Mouse (Mus musculus): ENCODE data around the gene Gpr3. TPM values are rescaled to one million over a fixed set of nuclear protein-coding genes. Genes with fewer than 3 reads are reported as not detected.

Gpr3 gene
- polyA plus RNA-seq, 1 experiment, result not detected

GRCm38 (mm10) chr4:133213661-133214060 is 1.3 kb upstream of the Gpr3 start:
- Histone ChIP-seq H3K27ac (ENCODE audit: insufficient read depth, low read depth, low read length) (no peak overlapping the region), H3K4me3 (ENCODE audit: insufficient read depth, low read length) (no peak overlapping the region), H3K4me1 (ENCODE audit: control insufficient read depth, insufficient read depth, low read length) (peaks cover 2% of the 10 kb centered on the region)
- TF ChIP-seq POLR2A (IDR thresholded peaks at IDR 0.05; ENCODE audit: borderline replicate concordance, low read depth, low read length), result no peak
- no peak for TF ChIP-seq CTCF (IDR thresholded peaks at IDR 0.05; ENCODE audit: low read depth, low read length)

- Histone ChIP-seq H3K27ac (ENCODE audit: insufficient read depth, low read depth, low read length) (no peak overlapping the region), H3K4me3 (ENCODE audit: insufficient read depth, low read length) (no peak overlapping the region), H3K4me1 (ENCODE audit: control insufficient read depth, insufficient read depth, low read length) (peaks cover 2% of the 10 kb centered on the region)
- TF ChIP-seq POLR2A (IDR thresholded peaks at IDR 0.05; ENCODE audit: borderline replicate concordance, low read depth, low read length) (no peak), CTCF (IDR thresholded peaks at IDR 0.05; ENCODE audit: low read depth, low read length) (no peak)
Observed at GRCm38 (mm10) chr4:133213268-133213590, 893 bp upstream of the Gpr3 start.

- Histone ChIP-seq H3K4me1 (ENCODE audit: control insufficient read depth, insufficient read depth, low read length) (peaks cover 2% of the 10 kb centered on the region), H3K27ac (ENCODE audit: insufficient read depth, low read depth, low read length) (no peak overlapping the region), H3K4me3 (ENCODE audit: insufficient read depth, low read length) (peak overlapping the region; percentile 40)
- TF ChIP-seq CTCF (IDR thresholded peaks at IDR 0.05; ENCODE audit: low read depth, low read length) (peak; percentile 56; the same call in 1 of the 2 replicates), POLR2A (IDR thresholded peaks at IDR 0.05; ENCODE audit: borderline replicate concordance, low read depth, low read length) (no peak)
Observed at GRCm38 (mm10) chr4:133212562-133213267, 379 bp upstream of the Gpr3 start.

- peaks cover 2% of the 10 kb centered on the region for H3K4me1 ChIP-seq (ENCODE audit: control insufficient read depth, insufficient read depth, low read length)
- no peak overlapping the region for H3K27ac ChIP-seq (ENCODE audit: insufficient read depth, low read depth, low read length)
- no peak for TF ChIP-seq POLR2A (IDR thresholded peaks at IDR 0.05; ENCODE audit: borderline replicate concordance, low read depth, low read length)
- TF ChIP-seq CTCF (IDR thresholded peaks at IDR 0.05; ENCODE audit: low read depth, low read length), result no peak
- H3K4me3 ChIP-seq (ENCODE audit: insufficient read depth, low read length), result no peak overlapping the region
Observed at GRCm38 (mm10) chr4:133210788-133211390, 1.4 kb downstream of the Gpr3 start.

- Histone ChIP-seq H3K27ac (ENCODE audit: insufficient read depth, low read depth, low read length) (no peak overlapping the region), H3K4me1 (ENCODE audit: control insufficient read depth, insufficient read depth, low read length) (peaks cover 2% of the 10 kb centered on the region), H3K4me3 (ENCODE audit: insufficient read depth, low read length) (no peak overlapping the region)
- TF ChIP-seq POLR2A (IDR thresholded peaks at IDR 0.05; ENCODE audit: borderline replicate concordance, low read depth, low read length) (no peak), CTCF (IDR thresholded peaks at IDR 0.05; ENCODE audit: low read depth, low read length) (no peak)
Observed at GRCm38 (mm10) chr4:133210023-133210787, 2.1 kb downstream of the Gpr3 start.

GRCm38 (mm10) chr4:133209366-133209765 is 3.0 kb downstream of the Gpr3 start:
- H3K4me3 ChIP-seq (ENCODE audit: insufficient read depth, low read length), result no peak overlapping the region
- no peak overlapping the region for H3K27ac ChIP-seq (ENCODE audit: insufficient read depth, low read depth, low read length)
- H3K4me1 ChIP-seq (ENCODE audit: control insufficient read depth, insufficient read depth, low read length), result peaks cover 10% of the 10 kb centered on the region
- peak; percentile 89 for TF ChIP-seq CTCF (IDR thresholded peaks at IDR 0.05; ENCODE audit: low read depth, low read length)
- TF ChIP-seq POLR2A (IDR thresholded peaks at IDR 0.05; ENCODE audit: borderline replicate concordance, low read depth, low read length), result no peak

- Histone ChIP-seq H3K27ac (ENCODE audit: insufficient read depth, low read depth, low read length) (no peak overlapping the region), H3K4me1 (ENCODE audit: control insufficient read depth, insufficient read depth, low read length) (peaks cover 9% of the 10 kb centered on the region), H3K4me3 (ENCODE audit: insufficient read depth, low read length) (no peak overlapping the region)
- no peak for TF ChIP-seq POLR2A (IDR thresholded peaks at IDR 0.05; ENCODE audit: borderline replicate concordance, low read depth, low read length)
- TF ChIP-seq CTCF (IDR thresholded peaks at IDR 0.05; ENCODE audit: low read depth, low read length), result no peak
Observed at GRCm38 (mm10) chr4:133204379-133204778, 8.0 kb downstream of the Gpr3 start.

- peaks cover 9% of the 10 kb centered on the region for H3K4me1 ChIP-seq (ENCODE audit: control insufficient read depth, insufficient read depth, low read length)
- no peak overlapping the region for H3K4me3 ChIP-seq (ENCODE audit: insufficient read depth, low read length)
- H3K27ac ChIP-seq (ENCODE audit: insufficient read depth, low read depth, low read length), result no peak overlapping the region
- TF ChIP-seq CTCF (IDR thresholded peaks at IDR 0.05; ENCODE audit: low read depth, low read length), result no peak
Observed at GRCm38 (mm10) chr4:133203591-133203990, 8.7 kb downstream of the Gpr3 start.

- Histone ChIP-seq H3K27ac (ENCODE audit: insufficient read depth, low read depth, low read length) (no peak overlapping the region), H3K4me1 (ENCODE audit: control insufficient read depth, insufficient read depth, low read length) (peaks cover 9% of the 10 kb centered on the region), H3K4me3 (ENCODE audit: insufficient read depth, low read length) (no peak overlapping the region)
- no peak for TF ChIP-seq CTCF (IDR thresholded peaks at IDR 0.05; ENCODE audit: low read depth, low read length)
- TF ChIP-seq POLR2A (IDR thresholded peaks at IDR 0.05; ENCODE audit: borderline replicate concordance, low read depth, low read length), result no peak
Observed at GRCm38 (mm10) chr4:133202254-133202653, 10.1 kb downstream of the Gpr3 start.
